Mouse (Mus musculus) embryo, embryonic 11.5 days (tissue): ENCODE measurements around the gene Ffar4.
A peak's percentile ranks its signal among the peaks of the same experiment; 100 is the strongest.

Source experiments
- DNase-seq: peaks from one replicate; pipeline ENCODE4 v3.0.0-alpha.2; 2012; ENCODE audit warnings: low read depth, low spot score

The Ffar4 gene

GRCm38 (mm10) chr19:38096231-38096630, 640 bp upstream of the Ffar4 start:
- DNase-seq = no peak

GRCm38 (mm10) chr19:38107871-38108270, 11.0 kb downstream of the Ffar4 start:
- DNase-seq = no peak

GRCm38 (mm10) chr19:38109506-38110242, 12.8 kb downstream of the Ffar4 start:
- DNase-seq = no peak

GRCm38 (mm10) chr19:38111056-38111455, 14.2 kb downstream of the Ffar4 start:
- no peak for DNase-seq

- no peak for DNase-seq
Observed at GRCm38 (mm10) chr19:38112575-38112974, 15.7 kb downstream of the Ffar4 start.

- DNase-seq = no peak
Observed at GRCm38 (mm10) chr19:38114834-38115491, 18.1 kb downstream of the Ffar4 start.

- no peak for DNase-seq
Observed at GRCm38 (mm10) chr19:38120123-38120760, 23.4 kb downstream of the Ffar4 start.

GRCm38 (mm10) chr19:38123921-38124320, 27.1 kb downstream of the Ffar4 start:
- DNase-seq = no peak

GRCm38 (mm10) chr19:38124401-38125218, 27.7 kb downstream of the Ffar4 start:
- peak; percentile 31 for DNase-seq

- no peak for DNase-seq
Observed at GRCm38 (mm10) chr19:38125219-38125610, 28.3 kb downstream of the Ffar4 start, which contains the start of gene Rbp4. Gene Rbp4 (minus strand): TSS chr19:38125281.

GRCm38 (mm10) chr19:38126656-38127055, 29.8 kb downstream of the Ffar4 start:
- DNase-seq = no peak

GRCm38 (mm10) chr19:38132481-38132880, 35.6 kb downstream of the Ffar4 start, which contains the start of gene Pde6c:
Gene Pde6c (plus strand): TSS chr19:38132781.
- no peak for DNase-seq

GRCm38 (mm10) chr19:38133986-38134385, 37.1 kb downstream of the Ffar4 start:
- DNase-seq = no peak

GRCm38 (mm10) chr19:38134806-38135205, 37.9 kb downstream of the Ffar4 start:
- no peak for DNase-seq

GRCm38 (mm10) chr19:38143540-38144271, 46.8 kb downstream of the Ffar4 start:
- DNase-seq = no peak

- no peak for DNase-seq
Observed at GRCm38 (mm10) chr19:38156243-38156642, 59.4 kb downstream of the Ffar4 start.

- no peak for DNase-seq
Observed at GRCm38 (mm10) chr19:38161648-38162354, 64.9 kb downstream of the Ffar4 start.
